Mouse (Mus musculus) left cerebral cortex, adult 2 months (tissue): ENCODE data around the gene Il12b. TPM values are rescaled to one million over a fixed set of nuclear protein-coding genes. Genes with fewer than 3 reads are reported as not detected.
A peak's percentile ranks its signal among the peaks of the same experiment; 100 is the strongest.

Source experiments
- DNase-seq, 2 experiments: peaks; one replicate each; pipeline ENCODE4 v3.0.0; 2021 to 2022; ENCODE audit warnings: low spot score in 2 of 2, mixed read lengths in 1 of 2; ENCODE audit errors: extremely low spot score in 1 of 2
- H3K27ac ChIP-seq: fragments of 200-600 bp; 2 replicates; pipeline ENCODE4 v1.8.1; 2022
- H3K4me3 ChIP-seq: fragments of 200-600 bp; 2 replicates; pipeline ENCODE4 v1.8.1; 2022
- CTCF ChIP-seq: fragments of 200-600 bp; IDR thresholded peaks from 2 replicates; pipeline ENCODE4 v1.8.1; 2022; ENCODE audit warnings: antibody characterized with exemption, mild to moderate bottlenecking, moderate library complexity
- intact Hi-C: fragments of 180-260 bp; cut with DNase I; formaldehyde crosslinking; loops from one replicate; pipeline ENCODE4 v1.15.1; 2025
- long read RNA-seq, 2 experiments: library from polyadenylated mRNA; stranded (forward); transcript quantifications; one replicate each; pipeline ENCODE4 v2.0.0; 2021; ENCODE audit warnings: borderline mapping rate in 2 of 2
- total RNA-seq, 2 experiments: library from RNA; stranded (reverse); gene quantifications; 2 replicates each; pipeline ENCODE4 v1.2.3; 2021

Il12b gene
- not detected for total RNA-seq
- long read RNA-seq, experiment 1, result 0 reads
- long read RNA-seq, experiment 2, result 0 reads

GRCm38 (mm10) chr11:44399763-44400162 is at the start of gene Il12b:
Gene Il12b (plus strand): TSS chr11:44400063.
- no peak for DNase-seq
- intact Hi-C loops, result no loop called here
- no peak for TF ChIP-seq CTCF
- no peak within 1 kb of the TSS for H3K27ac ChIP-seq
- peak within 1 kb of the TSS; percentile 21; the same call in 1 of the 2 replicates for H3K4me3 ChIP-seq

GRCm38 (mm10) chr11:44354860-44355470 is 44.9 kb upstream of the Il12b start:
- H3K27ac ChIP-seq, result no peak overlapping the region
- intact Hi-C loops, result no loop called here
- no peak for DNase-seq
- TF ChIP-seq CTCF, result no peak
- H3K4me3 ChIP-seq, result no peak overlapping the region

GRCm38 (mm10) chr11:44356171-44356570 is 43.7 kb upstream of the Il12b start:
- Histone ChIP-seq H3K27ac (no peak overlapping the region), H3K4me3 (no peak overlapping the region)
- intact Hi-C loops, result no loop called here
- DNase-seq, result no peak
- no peak for TF ChIP-seq CTCF

GRCm38 (mm10) chr11:44364536-44364935 is 35.3 kb upstream of the Il12b start:
- no peak overlapping the region for H3K27ac ChIP-seq
- TF ChIP-seq CTCF, result no peak
- DNase-seq, result no peak
- H3K4me3 ChIP-seq, result no peak overlapping the region
- intact Hi-C loops, result no loop called here

- no peak for DNase-seq
- intact Hi-C loops, result no loop called here
Observed at GRCm38 (mm10) chr11:44367711-44368110, 32.2 kb upstream of the Il12b start.

GRCm38 (mm10) chr11:44372856-44373255 is 27.0 kb upstream of the Il12b start:
- no peak overlapping the region for H3K4me3 ChIP-seq
- TF ChIP-seq CTCF, result no peak
- no peak overlapping the region for H3K27ac ChIP-seq
- intact Hi-C loops, result no loop called here
- DNase-seq, result no peak

More at GRCm38 (mm10) chr11:44367711-44368110, 32.2 kb upstream of the Il12b start:
- H3K27ac ChIP-seq, result no peak overlapping the region
- no peak for TF ChIP-seq CTCF
- no peak overlapping the region for H3K4me3 ChIP-seq

GRCm38 (mm10) chr11:44377879-44378278 is 22.0 kb upstream of the Il12b start:
- intact Hi-C loops, result no loop called here
- Histone ChIP-seq H3K27ac (no peak overlapping the region), H3K4me3 (no peak overlapping the region)
- DNase-seq, result no peak
- no peak for TF ChIP-seq CTCF

GRCm38 (mm10) chr11:44380432-44381051 is 19.3 kb upstream of the Il12b start:
- no peak for DNase-seq
- Histone ChIP-seq H3K4me3 (no peak overlapping the region), H3K27ac (no peak overlapping the region)
- intact Hi-C loops, result no loop called here
- TF ChIP-seq CTCF, result no peak

GRCm38 (mm10) chr11:44382200-44382599 is 17.7 kb upstream of the Il12b start:
- DNase-seq, result no peak
- intact Hi-C loops, result no loop called here
- TF ChIP-seq CTCF, result no peak
- Histone ChIP-seq H3K27ac (no peak overlapping the region), H3K4me3 (no peak overlapping the region)

- no peak overlapping the region for H3K27ac ChIP-seq
- TF ChIP-seq CTCF, result no peak
- H3K4me3 ChIP-seq, result no peak overlapping the region
- no peak for DNase-seq
- intact Hi-C loops, result no loop called here
Observed at GRCm38 (mm10) chr11:44387031-44387430, 12.8 kb upstream of the Il12b start.

GRCm38 (mm10) chr11:44389993-44390701 is 9.7 kb upstream of the Il12b start:
- TF ChIP-seq CTCF, result no peak
- Histone ChIP-seq H3K4me3 (no peak overlapping the region), H3K27ac (no peak overlapping the region)
- no peak for DNase-seq
- intact Hi-C loops, result no loop called here

GRCm38 (mm10) chr11:44393101-44393810 is 6.6 kb upstream of the Il12b start:
- Histone ChIP-seq H3K27ac (no peak overlapping the region), H3K4me3 (no peak overlapping the region)
- no peak for DNase-seq
- no peak for TF ChIP-seq CTCF
- intact Hi-C loops, result no loop called here
